Mouse (Mus musculus) hindbrain, embryonic 14.5 days (tissue): ENCODE data around the gene Fam169b. TPM values are rescaled to one million over a fixed set of nuclear protein-coding genes. Genes with fewer than 3 reads are reported as not detected.

Experiments
- ATAC-seq: fragments of 200-750 bp; cut with Nextera tagmentation; 2 replicates; pipeline ENCODE4 v1.8.0; 2017; ENCODE audit warnings: moderate number of reproducible peaks, mild to moderate bottlenecking, moderate TSS enrichment, moderate library complexity; ENCODE audit not compliant: low FRiP score
- DNase-seq: peaks from one replicate; pipeline ENCODE4 v3.0.0-alpha.2; 2015; ENCODE audit warnings: low spot score
- H3K27ac ChIP-seq: fragments of 300-500 bp; sonication (generic); 2 replicates; pipeline ENCODE4 v1.5.1; 2014; ENCODE audit warnings: mild to moderate bottlenecking, moderate library complexity
- H3K27me3 ChIP-seq: fragments of 300-500 bp; sonication (generic); 2 replicates; pipeline ENCODE4 v1.6.1; 2014; ENCODE audit warnings: mild to moderate bottlenecking, low read length, mixed read lengths; ENCODE audit not compliant: control insufficient read depth, insufficient read depth
- H3K36me3 ChIP-seq: fragments of 300-500 bp; sonication (generic); replicated peaks from 2 replicates; pipeline ENCODE4 v1.6.1; 2014; ENCODE audit not compliant: control insufficient read depth, insufficient read depth
- H3K4me1 ChIP-seq: fragments of 300-500 bp; sonication (generic); replicated peaks from 2 replicates; pipeline ENCODE4 v1.6.1; 2014; ENCODE audit warnings: antibody characterized with exemption, low read length, mixed read lengths; ENCODE audit not compliant: control insufficient read depth, insufficient read depth
- H3K4me2 ChIP-seq: fragments of 300-500 bp; sonication (generic); replicated peaks from 2 replicates; pipeline ENCODE4 v1.6.1; 2014; ENCODE audit warnings: mild to moderate bottlenecking, moderate library complexity
- H3K4me3 ChIP-seq: fragments of 300-500 bp; sonication (generic); replicated peaks from 2 replicates; pipeline ENCODE4 v1.5.1; 2014; ENCODE audit warnings: mild to moderate bottlenecking, low read length
- H3K9ac ChIP-seq: fragments of 300-500 bp; sonication (generic); 2 replicates; pipeline ENCODE4 v1.6.1; 2014
- H3K9me3 ChIP-seq: fragments of 300-500 bp; sonication (generic); 2 replicates; pipeline ENCODE4 v1.6.1; 2016; ENCODE audit warnings: low read length; ENCODE audit not compliant: control insufficient read depth
- whole genome bisulfite sequencing: fragments of 180-500 bp; shearing (Covaris S2); extraction: QIAGEN DNeasy Blood & Tissue Kit; methylation state at CpG from one replicate; pipeline ENCODE4 v1.1.7; 2014; 5-methylcytosine and 5-hydroxymethylcytosine counted together
- polyA plus RNA-seq: library from polyadenylated mRNA; unstranded; fragments of >200 nt; fragmentation: Nextera tagmentation; extraction: Ambion mirVana; gene quantifications from 2 replicates; pipeline ENCODE4 v1.2.1, GENCODE M21; 2014

Gene Fam169b
- polyA plus RNA-seq, 1 experiment from 2014 or later: 0.17 TPM

DNA sequence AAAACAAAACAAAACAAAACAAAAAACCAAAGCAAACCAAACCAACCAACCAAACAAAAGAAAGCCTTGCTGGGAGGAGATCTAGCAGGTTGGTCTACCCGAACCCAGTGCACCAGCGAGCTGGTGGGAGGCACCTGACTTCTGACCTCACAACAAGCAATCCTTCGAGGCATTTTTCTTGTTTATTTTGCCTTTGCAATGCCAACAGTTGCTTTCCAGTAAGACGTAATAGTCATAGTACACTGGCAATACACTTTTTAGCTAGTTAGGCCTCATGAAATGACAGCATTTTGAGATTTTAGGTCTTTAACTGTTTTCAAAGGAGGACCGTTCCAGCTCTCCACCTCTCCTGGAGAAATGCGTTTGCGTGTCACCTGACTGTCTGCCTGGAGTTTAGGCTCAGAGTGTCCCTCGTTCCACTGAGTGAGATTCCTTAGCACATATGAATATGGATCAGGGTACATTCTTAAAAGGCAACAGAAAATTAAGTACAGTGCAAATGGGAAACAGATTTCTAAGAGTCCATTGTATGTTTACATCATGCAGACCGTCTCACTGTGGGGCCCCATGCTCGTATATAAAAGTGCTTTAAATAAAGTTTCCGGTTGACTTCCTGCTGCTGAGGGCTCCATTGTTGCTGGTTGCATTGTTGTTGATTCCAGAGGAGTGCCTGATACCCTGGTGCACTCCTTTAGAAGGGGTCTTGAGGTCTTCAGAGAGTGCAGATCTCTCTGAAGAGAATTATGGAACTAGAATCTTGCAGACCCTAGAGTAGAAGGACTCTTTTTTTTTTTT is 32.3 kb downstream of the Fam169b start:
- Histone ChIP-seq H3K27me3 (no peaks in the 10 kb centered on the region), H3K9me3 (no peaks in the 10 kb centered on the region), H3K9ac (no peak overlapping the region), H3K4me2 (no peak overlapping the region), H3K36me3 (no peaks in the 10 kb centered on the region), H3K4me1 (no peaks in the 10 kb centered on the region), H3K4me3 (no peak overlapping the region), H3K27ac (no peak overlapping the region)
- WGBS: 45% methylated on average over 11 of the region's 11 CpGs
- ATAC-seq (no peak), DNase-seq (no peak)

DNA sequence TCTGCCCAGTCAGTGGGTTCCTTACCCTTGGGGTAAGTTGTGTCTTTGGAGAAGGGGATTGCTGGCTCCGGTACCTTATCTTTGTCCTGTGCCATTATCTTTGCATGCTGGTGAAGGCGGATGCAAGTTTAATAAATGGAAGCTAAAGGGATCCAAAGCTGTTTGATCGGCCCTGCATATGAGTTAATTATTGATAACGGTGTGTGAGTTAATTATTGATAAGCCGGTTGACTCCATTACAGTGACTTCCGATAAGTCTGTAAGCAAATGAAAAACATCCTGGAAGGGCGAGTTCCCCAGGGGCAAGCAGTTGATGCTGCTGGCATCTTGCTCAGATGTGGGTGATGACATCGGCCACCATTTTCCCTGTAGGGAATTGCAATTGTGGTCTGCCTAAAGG is 33.1 kb downstream of the Fam169b start:
- WGBS: 86% methylated on average over 8 of the region's 8 CpGs
- H3K27ac ChIP-seq: no peak overlapping the region
- no peak overlapping the region for H3K9ac ChIP-seq

DNA sequence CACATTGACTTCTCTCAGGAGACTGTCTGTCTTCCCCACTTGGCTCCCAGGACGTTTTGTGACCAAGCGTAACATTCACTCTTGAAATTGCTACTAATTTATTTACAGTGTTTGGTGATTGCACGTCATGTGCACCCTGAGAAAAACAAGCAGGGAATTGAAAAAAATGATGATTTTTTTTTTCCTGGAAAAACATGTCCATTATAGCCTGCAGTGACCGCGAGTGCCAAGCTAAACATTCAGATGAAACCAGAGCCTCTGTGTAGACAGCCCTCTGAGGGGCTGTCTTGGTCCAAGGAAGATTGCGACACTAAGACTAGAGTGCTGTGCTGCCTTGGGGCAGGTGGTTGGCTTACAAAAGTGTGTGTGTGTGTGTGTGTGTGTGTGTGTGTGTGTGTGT is 37.8 kb downstream of the Fam169b start:
- no peak for DNase-seq
- Histone ChIP-seq H3K9ac (no peak overlapping the region), H3K9me3 (no peaks in the 10 kb centered on the region), H3K36me3 (no peaks in the 10 kb centered on the region), H3K4me1 (no peaks in the 10 kb centered on the region), H3K4me3 (no peak overlapping the region), H3K4me2 (no peak overlapping the region), H3K27me3 (no peaks in the 10 kb centered on the region), H3K27ac (no peak overlapping the region)
- 78% methylated on average over 6 of the region's 6 CpGs for whole genome bisulfite sequencing
- ATAC-seq: no peak

More for the DNA sequence above, 33.1 kb downstream of the Fam169b start:
- Histone ChIP-seq H3K9me3 (no peaks in the 10 kb centered on the region), H3K27me3 (no peaks in the 10 kb centered on the region), H3K4me2 (no peak overlapping the region), H3K4me1 (no peaks in the 10 kb centered on the region), H3K4me3 (no peak overlapping the region), H3K36me3 (no peaks in the 10 kb centered on the region)
- ATAC-seq: no peak
- DNase-seq: no peak

DNA sequence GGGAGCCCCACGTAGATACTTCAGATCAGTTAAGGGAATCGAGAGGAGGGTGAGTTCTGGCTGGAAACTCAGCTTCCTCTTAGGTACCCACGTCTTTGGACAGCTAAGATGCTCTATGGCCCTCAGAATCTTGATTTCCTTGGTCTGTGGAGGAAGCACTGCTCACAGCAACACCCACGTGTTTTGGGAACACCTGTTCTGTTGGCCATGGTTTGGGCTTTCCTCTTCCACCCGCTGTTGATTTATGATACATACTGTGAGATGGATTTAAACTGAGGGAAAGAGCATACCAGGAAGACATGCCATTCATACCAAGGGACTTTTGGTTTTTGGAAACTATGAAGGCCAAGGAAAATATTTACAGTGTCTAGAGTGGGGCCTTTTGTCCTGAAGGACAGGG is 38.8 kb downstream of the Fam169b start:
- H3K4me2 ChIP-seq: no peak overlapping the region
- ATAC-seq (no peak), DNase-seq (no peak)
- WGBS: 88% methylated on average over 5 of the region's 5 CpGs
- H3K4me3 ChIP-seq: no peak overlapping the region
- H3K36me3 ChIP-seq: no peaks in the 10 kb centered on the region
- no peak overlapping the region for H3K27ac ChIP-seq
- H3K27me3 ChIP-seq: no peaks in the 10 kb centered on the region
- H3K9me3 ChIP-seq: no peaks in the 10 kb centered on the region
- H3K4me1 ChIP-seq: no peaks in the 10 kb centered on the region
- no peak overlapping the region for H3K9ac ChIP-seq

DNA sequence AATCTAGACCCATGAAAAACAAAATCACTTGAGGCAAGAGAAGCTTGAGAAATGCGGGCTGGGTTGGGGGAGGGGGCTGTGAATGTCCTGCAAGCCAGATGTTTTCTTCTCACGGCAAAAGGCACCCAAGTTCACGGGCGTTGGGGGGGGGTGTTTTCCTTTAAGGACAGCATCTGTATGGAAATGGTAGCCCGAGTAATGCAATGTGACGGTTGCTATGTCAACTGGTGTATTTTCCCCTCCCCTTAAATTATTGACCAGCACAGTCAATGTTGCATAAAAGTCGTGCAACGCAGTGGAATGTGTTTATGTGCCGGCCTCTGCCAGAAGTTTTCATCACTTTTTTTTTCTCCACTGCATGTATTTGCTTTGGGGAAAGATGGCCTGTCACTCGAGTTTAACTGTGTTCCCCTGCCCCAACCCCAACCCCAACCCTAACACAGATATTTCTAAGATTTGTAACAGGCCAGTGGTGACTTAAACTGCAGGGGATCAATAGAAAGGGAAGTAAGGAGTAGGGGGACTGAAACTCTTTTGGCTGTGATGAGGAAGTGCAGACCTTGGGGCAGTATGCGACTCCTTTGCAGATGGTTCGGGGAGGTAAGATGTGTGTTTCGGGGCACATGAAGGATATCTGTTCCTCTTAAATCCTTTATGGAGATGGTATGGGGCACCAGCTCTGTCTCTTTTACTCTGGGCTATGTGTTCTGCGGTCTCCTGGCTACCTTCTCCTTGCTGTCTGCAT is 39.6 kb downstream of the Fam169b start:
- no peaks in the 10 kb centered on the region for H3K9me3 ChIP-seq
- H3K4me1 ChIP-seq: no peaks in the 10 kb centered on the region
- H3K4me2 ChIP-seq: no peak overlapping the region
- WGBS: 69% methylated on average over 14 of the region's 14 CpGs
- no peak for ATAC-seq
- H3K9ac ChIP-seq: no peak overlapping the region
- H3K27ac ChIP-seq: no peak overlapping the region
- no peak overlapping the region for H3K4me3 ChIP-seq
- DNase-seq: no peak
- H3K36me3 ChIP-seq: no peaks in the 10 kb centered on the region
- H3K27me3 ChIP-seq: no peaks in the 10 kb centered on the region

DNA sequence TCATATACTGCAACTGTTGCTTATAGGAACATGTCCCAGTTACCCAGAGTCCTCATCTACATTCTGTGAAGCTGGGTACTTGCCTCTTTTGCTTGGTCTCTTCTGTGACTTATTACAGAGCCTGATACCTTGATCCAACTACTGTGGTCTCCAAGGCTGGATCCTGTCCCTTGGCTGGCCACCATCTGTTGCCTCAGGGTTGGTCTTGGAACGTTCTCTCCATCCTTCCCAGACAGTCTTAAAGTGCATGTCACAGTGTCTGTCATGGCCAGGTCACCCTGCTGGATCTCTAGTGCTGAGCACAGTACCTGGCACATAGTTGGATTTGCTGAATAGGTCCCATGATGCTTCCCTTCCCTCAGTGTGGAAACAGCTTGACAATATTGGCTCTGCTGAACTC is 40.6 kb downstream of the Fam169b start:
- ATAC-seq (no peak), DNase-seq (no peak)
- Histone ChIP-seq H3K36me3 (no peaks in the 10 kb centered on the region), H3K9ac (no peak overlapping the region), H3K27ac (no peak overlapping the region), H3K4me3 (no peak overlapping the region), H3K4me1 (no peaks in the 10 kb centered on the region), H3K27me3 (no peaks in the 10 kb centered on the region), H3K4me2 (no peak overlapping the region), H3K9me3 (no peaks in the 10 kb centered on the region)
- WGBS: 79% methylated on average over 1 of the region's 1 CpGs

DNA sequence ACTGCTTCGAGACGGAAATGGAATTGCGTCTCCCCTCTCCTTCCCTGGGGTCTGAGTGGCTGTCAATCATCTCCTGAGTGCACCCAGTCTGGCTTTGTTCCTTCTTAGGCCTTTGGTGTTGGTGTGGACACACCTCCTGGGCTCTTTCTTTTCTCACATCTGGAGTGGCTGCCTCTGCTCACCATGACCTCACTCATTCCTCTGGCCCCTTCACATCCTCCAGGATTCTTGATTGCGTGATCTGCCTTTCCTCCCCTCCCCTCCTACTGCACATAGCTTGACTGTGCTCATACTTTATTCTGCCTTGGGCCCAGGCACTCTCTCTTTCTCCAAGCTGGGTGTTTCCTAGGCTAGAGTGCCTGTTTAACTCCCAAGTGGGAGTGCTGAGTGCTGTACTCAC is 41.4 kb downstream of the Fam169b start:
- ATAC-seq (no peak), DNase-seq (no peak)
- Histone ChIP-seq H3K4me2 (no peak overlapping the region), H3K27ac (no peak overlapping the region), H3K27me3 (no peaks in the 10 kb centered on the region), H3K36me3 (no peaks in the 10 kb centered on the region), H3K9me3 (no peaks in the 10 kb centered on the region), H3K4me3 (no peak overlapping the region), H3K9ac (no peak overlapping the region), H3K4me1 (no peaks in the 10 kb centered on the region)
- 64% methylated on average over 4 of the region's 4 CpGs for WGBS

DNA sequence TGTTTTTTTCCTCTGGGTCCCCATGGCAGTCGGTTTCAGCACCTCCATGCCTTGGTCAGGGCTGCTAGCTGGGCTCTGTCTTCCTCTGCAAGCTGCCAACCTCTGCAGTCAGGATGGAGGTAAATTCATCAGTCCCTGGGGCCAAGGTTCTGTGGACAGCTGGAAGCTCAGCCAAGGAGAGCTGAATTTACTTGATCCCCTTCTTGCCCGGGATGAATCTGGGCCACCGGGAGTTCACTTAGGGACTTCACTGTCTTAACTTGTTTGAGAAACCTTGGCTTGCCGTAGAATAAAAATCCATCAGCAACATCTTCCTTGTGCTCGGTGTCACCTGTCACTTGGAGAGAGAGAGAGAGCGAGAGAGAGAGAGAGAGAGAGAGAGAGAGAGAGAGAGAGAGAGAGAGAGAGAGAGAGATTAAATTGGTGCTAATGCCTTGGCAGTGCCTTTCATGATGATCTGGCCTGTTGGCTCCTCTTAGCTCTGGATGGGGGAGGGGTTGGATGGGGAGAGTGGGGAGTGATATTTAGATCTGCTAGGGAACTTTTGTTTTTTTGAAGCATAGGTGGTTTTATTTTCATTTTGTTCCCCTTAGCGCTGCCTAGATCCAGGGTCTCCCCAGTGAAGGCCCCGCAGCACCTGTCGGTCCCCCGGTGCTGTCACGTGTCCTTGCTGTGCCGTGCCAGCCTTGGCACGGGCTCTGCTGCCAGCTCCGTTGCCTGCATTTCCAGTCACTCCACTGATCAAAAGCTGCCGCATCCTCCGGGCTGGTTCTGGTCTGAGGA is 44.6 kb downstream of the Fam169b start:
- H3K4me2 ChIP-seq: no peak overlapping the region
- no peaks in the 10 kb centered on the region for H3K4me1 ChIP-seq
- DNase-seq (no peak), ATAC-seq (no peak; the same call in 1 of the 2 replicates)
- no peaks in the 10 kb centered on the region for H3K36me3 ChIP-seq
- no peak overlapping the region for H3K4me3 ChIP-seq
- WGBS: 85% methylated on average over 16 of the region's 16 CpGs
- H3K9ac ChIP-seq: no peak overlapping the region
- H3K27ac ChIP-seq: no peak overlapping the region
- no peaks in the 10 kb centered on the region for H3K9me3 ChIP-seq
- no peaks in the 10 kb centered on the region for H3K27me3 ChIP-seq

DNA sequence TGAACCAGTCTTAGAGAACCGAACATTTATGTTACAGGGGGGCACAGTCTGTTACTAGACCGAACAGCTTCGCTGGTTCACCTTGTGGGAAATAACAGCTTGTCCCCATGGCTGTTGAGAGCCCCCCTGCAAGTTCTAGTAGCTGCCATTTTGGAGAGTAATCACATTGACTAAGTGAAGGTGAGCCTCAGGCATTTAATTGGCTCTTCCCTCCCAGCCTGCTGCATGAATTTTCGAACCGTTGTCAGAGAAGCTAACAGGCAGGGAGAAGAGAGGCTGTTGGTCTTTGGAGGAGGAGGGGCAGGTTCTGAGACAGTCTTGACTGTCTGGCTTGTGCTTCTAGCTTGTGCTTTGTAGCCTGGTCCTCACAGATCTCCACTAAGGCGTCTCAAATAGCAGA is 45.3 kb downstream of the Fam169b start:
- Histone ChIP-seq H3K9ac (no peak overlapping the region), H3K9me3 (no peaks in the 10 kb centered on the region), H3K27ac (no peak overlapping the region), H3K4me2 (no peak overlapping the region), H3K4me1 (no peaks in the 10 kb centered on the region), H3K27me3 (no peaks in the 10 kb centered on the region), H3K4me3 (no peak overlapping the region), H3K36me3 (no peaks in the 10 kb centered on the region)
- ATAC-seq (no peak), DNase-seq (no peak)
- WGBS: 68% methylated on average over 6 of the region's 6 CpGs
